Mouse (Mus musculus) heart, postnatal 0 days (tissue): ENCODE measurements around the gene Slc36a3.

ENCODE experiments used
- CTCF ChIP-seq: IDR thresholded peaks from 2 replicates; pipeline ENCODE4 v1.5.1; 2016; ENCODE audit warnings: antibody characterized with exemption, control low read depth, low read depth
- EP300 ChIP-seq: IDR thresholded peaks from 2 replicates; pipeline ENCODE4 v1.6.1; 2016; ENCODE audit warnings: antibody characterized with exemption, low read depth

DNA sequence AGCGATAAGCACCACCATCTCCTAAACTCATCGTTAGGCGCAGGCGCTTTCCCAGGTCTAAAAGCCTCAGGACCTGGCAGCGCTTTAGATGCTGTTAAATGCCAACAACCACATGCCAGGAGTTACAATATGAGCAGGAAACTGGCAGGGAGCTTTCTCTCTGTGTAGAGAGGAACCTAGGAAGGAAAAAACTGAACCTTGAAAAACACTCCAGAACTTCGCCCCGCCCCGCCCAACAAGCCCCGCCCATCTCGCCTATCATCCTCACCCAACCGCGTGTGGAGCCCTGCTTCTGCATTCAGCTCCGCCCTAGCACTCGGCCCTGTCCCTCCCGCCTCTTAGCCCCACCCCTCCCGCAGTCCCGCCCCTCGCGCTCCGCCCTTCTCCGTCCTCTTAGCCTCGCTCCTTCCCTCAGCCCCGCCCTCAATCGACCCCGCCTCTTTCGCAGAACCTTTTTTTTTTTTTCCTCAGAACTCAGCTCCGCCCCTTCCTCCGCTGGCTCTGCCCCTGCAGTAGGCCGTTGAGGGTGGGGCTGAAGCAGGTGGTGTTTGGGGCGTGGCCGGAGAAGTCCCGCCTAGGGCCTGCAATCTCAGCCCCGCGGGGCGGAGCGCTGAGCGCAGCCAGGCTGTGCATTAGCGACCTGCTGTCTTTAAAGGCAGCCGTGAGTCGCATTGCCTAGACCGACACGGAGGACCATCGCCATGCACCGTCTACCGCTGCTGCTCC lies 53.9 kb downstream of the Slc36a3 start, which contains the start of gene Gm2a:
- TF ChIP-seq CTCF, result no peak
- TF ChIP-seq EP300, result no peak
